Mouse (Mus musculus): ENCODE results near the gene Tmem91.

- TF ChIP-seq POLR2A (IDR thresholded peaks at IDR 0.05; ENCODE audit: borderline replicate concordance, insufficient read depth, low read length) = no peak
- no peak for TF ChIP-seq CTCF (IDR thresholded peaks at IDR 0.05; ENCODE audit: borderline replicate concordance, insufficient read depth, low read depth, low read length)
Observed at GRCm38 (mm10) chr7:25666381-25666780, 8.6 kb downstream of the Tmem91 start.
